Mouse (Mus musculus) MEL (cell line): Measurements from ENCODE around the gene Slc41a2.

Experiments
- BHLHE40 ChIP-seq: IDR thresholded peaks from 2 replicates; pipeline ENCODE4 v1.6.1; 2012; ENCODE audit warnings: low read depth, mild to moderate bottlenecking, inconsistent platforms, low read length, improper control_type of control experiment, borderline replicate concordance
- CHD2 ChIP-seq: IDR thresholded peaks from 2 replicates; pipeline ENCODE4 v1.6.1; 2011; ENCODE audit warnings: low read length, improper control_type of control experiment
- CTCF ChIP-seq, 3 experiments: IDR thresholded peaks in 2 of 3; conservative IDR thresholded peaks in 1 of 3; 2 replicates each; pipeline ENCODE4 v1.5.1; 2011 to 2012; ENCODE audit warnings: low read length in 3 of 3, low read depth in 2 of 3, mild to moderate bottlenecking in 2 of 3, improper control_type of control experiment in 1 of 3, inconsistent platforms in 1 of 3, mixed read lengths in 1 of 3, moderate library complexity in 1 of 3; ENCODE audit not compliant: control insufficient read depth in 1 of 3, insufficient read depth in 1 of 3, poor library complexity in 1 of 3, severe bottlenecking in 1 of 3
- EP300 ChIP-seq, 2 experiments: IDR thresholded peaks; 2 replicates each; pipeline ENCODE4 v1.6.1; 2011; ENCODE audit warnings: improper control_type of control experiment in 2 of 2, low read length in 2 of 2, low read depth in 1 of 2, mild to moderate bottlenecking in 1 of 2
- GABPA ChIP-seq: IDR thresholded peaks from 2 replicates; pipeline ENCODE4 v1.6.1; 2012; ENCODE audit warnings: low read depth, mild to moderate bottlenecking, inconsistent platforms, low read length, improper control_type of control experiment, moderate library complexity
- HCFC1 ChIP-seq: IDR thresholded peaks from 2 replicates; pipeline ENCODE4 v1.6.1; 2012; ENCODE audit warnings: low read depth, mild to moderate bottlenecking, inconsistent platforms, low read length, improper control_type of control experiment, moderate library complexity
- MAX ChIP-seq: IDR thresholded peaks from 2 replicates; pipeline ENCODE4 v1.6.1; 2011; ENCODE audit warnings: low read length, improper control_type of control experiment
- MAZ ChIP-seq: IDR thresholded peaks from 2 replicates; pipeline ENCODE4 v1.6.1; 2012; ENCODE audit warnings: low read depth, mild to moderate bottlenecking, inconsistent platforms, low read length, improper control_type of control experiment
- MEF2A ChIP-seq: IDR thresholded peaks from 2 replicates; pipeline ENCODE4 v1.6.1; 2014; ENCODE audit warnings: low read depth, mild to moderate bottlenecking, inconsistent platforms, low read length, improper control_type of control experiment; ENCODE audit not compliant: poor library complexity, insufficient replicate concordance, severe bottlenecking; ENCODE audit errors: extremely low read depth
- NELFE ChIP-seq: IDR thresholded peaks from 2 replicates; pipeline ENCODE4 v1.6.1; 2011; ENCODE audit warnings: low read depth, low read length, improper control_type of control experiment
- POLR2A ChIP-seq, 2 experiments: IDR thresholded peaks; 2 replicates each; pipeline ENCODE4 v1.6.1; 2011 to 2012; ENCODE audit warnings: low read length in 2 of 2, mild to moderate bottlenecking in 2 of 2, control low read depth in 1 of 2, improper control_type of control experiment in 1 of 2, low read depth in 1 of 2, moderate library complexity in 1 of 2; ENCODE audit not compliant: control insufficient read depth in 1 of 2, insufficient read depth in 1 of 2, poor library complexity in 1 of 2
- POLR2AphosphoS2 ChIP-seq: IDR thresholded peaks from 2 replicates; pipeline ENCODE4 v1.6.1; 2011; ENCODE audit warnings: low read length, improper control_type of control experiment
- ZC3H11A ChIP-seq: IDR thresholded peaks from 2 replicates; pipeline ENCODE4 v1.6.1; 2012; ENCODE audit warnings: low read depth, mild to moderate bottlenecking, inconsistent platforms, low read length, improper control_type of control experiment
- ZKSCAN1 ChIP-seq: IDR thresholded peaks from 2 replicates; pipeline ENCODE4 v1.6.1; 2012; ENCODE audit warnings: low read depth, mild to moderate bottlenecking, inconsistent platforms, low read length, improper control_type of control experiment, moderate library complexity

DNA sequence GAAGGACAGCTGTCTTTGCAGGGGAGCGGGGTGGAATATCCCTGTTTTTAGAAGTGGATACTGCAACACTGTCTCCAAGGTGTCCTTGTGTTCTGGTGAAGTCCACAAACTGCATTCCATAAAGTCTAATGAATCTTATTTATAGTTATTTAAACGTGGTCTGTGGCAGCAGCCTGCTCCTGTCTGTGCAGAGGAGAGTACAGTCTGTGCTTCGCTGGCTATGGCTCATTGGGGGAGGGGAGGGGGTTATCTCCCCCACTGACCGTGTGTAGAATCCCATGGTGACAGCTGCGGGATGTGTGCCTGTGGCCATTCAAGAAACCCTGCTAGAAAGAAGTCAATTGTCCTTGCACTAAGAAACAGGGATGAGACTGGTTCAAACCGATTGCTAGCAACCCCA is 145.7 kb downstream of the Slc41a2 start:
- TF ChIP-seq CHD2 (no peak), MAX (no peak), NELFE (no peak), CTCF (IDR thresholded peaks at IDR 0.05 in 2 of 3, conservative IDR thresholded peaks at IDR 0.05 in 1 of 3; ENCODE audit: control insufficient read depth in 1 of 3, insufficient read depth in 1 of 3, low read depth in 2 of 3, low read length in 3 of 3, poor library complexity in 1 of 3, severe bottlenecking in 1 of 3) (no peak), GABPA (no peak), POLR2AphosphoS2 (no peak), ZKSCAN1 (no peak), HCFC1 (no peak), EP300 (IDR thresholded peaks at IDR 0.05; ENCODE audit: low read depth in 1 of 2, low read length in 2 of 2) (no peak), MAZ (no peak), ZC3H11A (no peak), MEF2A (no peak), BHLHE40 (no peak), POLR2A (IDR thresholded peaks at IDR 0.05; ENCODE audit: control insufficient read depth in 1 of 2, insufficient read depth in 1 of 2, low read depth in 1 of 2, low read length in 2 of 2, poor library complexity in 1 of 2) (no peak)
